Mouse (Mus musculus) spleen, adult 2 months (tissue): ENCODE results near the gene Zfp513.

Experiments used
- CTCF ChIP-seq: fragments of 200-500 bp; IDR thresholded peaks from 2 replicates; pipeline ENCODE4 v1.5.1; 2011; ENCODE audit warnings: mild to moderate bottlenecking, inconsistent platforms; ENCODE audit not compliant: insufficient read depth, insufficient read length, insufficient replicate concordance; ENCODE audit errors: extremely low read depth
- POLR2A ChIP-seq: fragments of 200-500 bp; IDR thresholded peaks from 2 replicates; pipeline ENCODE4 v1.6.1; 2011; ENCODE audit warnings: low read depth, low read length, inconsistent platforms

- no peak for TF ChIP-seq CTCF
- TF ChIP-seq POLR2A, result no peak
Measured at GRCm38 (mm10) chr5:31222696-31223095, 20.6 kb upstream of the Zfp513 start.
